Mouse (Mus musculus) brain, embryonic 18.5 days (tissue): Measurements from ENCODE around the gene Anpep.

Experiments
- DNase-seq: peaks from one replicate; pipeline ENCODE4 v3.0.0-alpha.2; 2012; ENCODE audit warnings: low read depth, low spot score

Gene Anpep

DNA sequence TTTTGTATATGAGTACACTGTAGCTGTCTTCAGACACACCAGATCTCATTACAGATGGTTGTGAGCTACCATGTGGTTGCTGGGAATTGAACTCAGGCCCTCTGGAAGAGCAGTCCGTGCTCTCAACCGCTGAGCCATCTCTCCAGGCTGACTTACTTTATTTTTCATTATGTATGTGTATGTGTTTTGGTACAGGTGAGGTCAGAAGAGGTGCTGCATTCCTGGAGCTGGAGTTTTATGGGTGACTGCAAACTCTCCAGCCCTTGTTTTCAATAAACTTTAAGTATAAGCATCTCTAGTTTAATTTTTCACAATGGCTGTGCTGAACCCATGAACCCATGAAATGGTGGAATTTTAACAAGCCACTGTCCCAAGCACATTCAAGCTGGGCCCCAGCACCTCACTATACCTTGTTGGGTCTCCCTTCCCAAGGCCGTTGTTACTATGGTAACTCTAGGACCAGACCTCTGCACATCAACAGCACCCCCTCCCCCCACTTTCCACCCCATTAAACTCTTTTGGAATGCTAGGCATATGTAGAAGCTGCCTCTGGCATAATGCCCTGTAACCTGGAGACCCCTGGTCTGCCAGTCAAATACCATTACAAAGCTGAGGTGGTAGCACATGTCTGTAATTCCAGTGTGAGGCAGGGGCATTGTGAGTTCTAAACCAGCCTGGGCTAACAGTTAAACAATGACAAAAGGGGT lies 5.6 kb upstream of the Anpep start:
- DNase-seq, result no peak

DNA sequence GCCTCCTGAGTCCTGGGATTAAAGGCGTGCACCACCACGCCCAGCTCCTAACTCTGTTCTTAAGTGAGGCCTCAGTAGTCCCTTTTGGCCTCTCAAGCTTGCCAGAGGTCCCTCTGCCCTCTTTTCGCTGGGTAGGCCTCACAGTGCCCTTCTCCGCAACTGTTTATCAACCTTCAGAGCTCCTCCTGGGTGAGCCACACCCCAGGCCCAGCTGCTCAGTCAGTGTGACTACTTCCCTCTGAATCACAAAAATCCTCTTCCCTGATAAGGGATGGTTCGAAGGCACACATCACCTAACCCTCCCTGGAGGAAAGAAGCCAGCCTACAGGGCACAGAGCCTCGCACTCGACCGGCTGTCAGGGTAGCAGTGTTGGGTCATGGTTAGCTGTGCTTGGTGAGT lies 935 bp upstream of the Anpep start:
- no peak for DNase-seq

DNA sequence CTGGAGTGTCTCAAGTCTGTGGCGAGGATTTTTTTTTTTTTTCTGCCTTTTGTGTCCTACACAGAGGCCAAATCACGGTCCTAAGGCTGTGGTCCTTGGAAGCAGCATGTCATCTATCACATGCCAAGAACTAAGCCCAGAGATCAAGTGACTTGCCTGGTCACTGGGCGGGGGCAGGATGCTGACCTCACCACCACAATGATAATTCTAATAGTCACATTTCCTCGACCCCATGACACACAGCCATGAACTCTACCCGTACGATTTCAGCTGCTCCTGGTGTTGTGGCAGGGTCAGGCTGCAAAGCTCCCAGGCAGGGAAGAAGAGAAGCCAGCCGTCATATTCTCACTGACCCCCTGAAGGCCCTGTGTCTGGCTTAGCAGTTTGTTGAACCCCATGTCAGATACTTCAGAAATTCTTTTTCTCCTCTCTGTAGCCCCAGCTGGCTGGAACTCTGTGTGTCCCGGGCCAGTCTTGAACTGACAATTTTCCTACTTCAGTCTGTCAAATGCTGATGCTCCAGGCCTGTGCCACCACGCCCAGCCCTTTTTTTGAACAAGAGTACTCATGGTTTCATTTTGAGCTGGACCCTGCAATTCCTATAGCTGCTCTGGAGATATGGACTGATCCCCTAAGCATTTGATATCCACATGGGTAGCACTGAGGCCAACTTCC lies 1.8 kb downstream of the Anpep start:
- no peak for DNase-seq

DNA sequence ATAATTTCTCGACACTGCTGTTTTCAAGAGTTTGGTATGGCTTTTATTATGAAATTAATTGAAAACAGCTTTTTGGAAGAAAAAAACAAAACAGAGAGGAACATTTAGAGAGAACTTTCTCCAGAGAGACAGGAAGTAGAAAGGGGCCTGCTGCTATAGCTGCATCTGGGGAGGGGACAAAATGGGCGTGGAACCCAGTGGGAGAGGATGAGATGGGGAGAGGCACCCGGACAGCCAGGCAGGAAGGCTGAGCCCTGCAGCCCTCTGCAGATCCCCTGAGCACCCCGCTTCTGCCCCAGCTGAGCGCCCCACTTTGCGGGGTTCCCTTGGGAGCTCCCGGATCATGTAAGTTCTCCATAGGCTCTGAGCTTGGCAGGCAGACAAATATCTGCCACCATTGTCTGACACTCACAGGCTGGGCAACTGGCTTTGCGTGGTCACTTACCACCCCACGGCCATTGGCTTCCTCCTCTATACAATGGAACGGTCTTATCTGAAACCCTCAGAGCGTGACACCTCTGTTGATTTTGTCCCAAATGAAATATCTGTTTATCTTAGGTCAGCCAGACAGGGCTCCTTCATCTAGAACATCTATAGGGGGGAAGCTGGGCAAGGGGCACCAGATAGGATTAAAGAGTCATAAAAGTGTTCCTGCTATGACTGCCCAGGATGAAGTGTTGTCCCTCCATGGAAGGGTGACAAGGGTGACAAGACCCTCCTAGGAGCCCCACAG lies 2.5 kb downstream of the Anpep start:
- no peak for DNase-seq

DNA sequence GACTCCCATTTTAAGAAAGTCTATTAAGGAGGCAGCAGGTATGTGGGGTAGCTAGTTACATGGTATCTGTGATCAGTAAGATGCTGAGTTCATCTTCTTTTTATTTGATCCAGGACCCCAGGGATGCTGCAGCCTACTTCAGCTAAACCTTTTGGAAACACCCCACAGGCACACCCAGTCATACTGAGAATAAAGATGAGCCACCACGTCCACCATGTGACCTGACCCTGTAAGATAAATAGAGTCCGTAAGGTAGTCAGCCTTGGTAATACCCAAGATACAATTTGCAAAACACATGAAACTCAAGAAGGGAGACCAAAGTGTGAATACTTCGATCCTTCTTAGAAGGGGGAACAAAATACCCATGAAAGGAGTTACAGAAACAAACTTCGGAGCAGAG lies 4.6 kb downstream of the Anpep start:
- DNase-seq, result no peak

GRCm38 (mm10) chr7:79847456-79848451 lies 13.1 kb downstream of the Anpep start:
- no peak for DNase-seq

DNA sequence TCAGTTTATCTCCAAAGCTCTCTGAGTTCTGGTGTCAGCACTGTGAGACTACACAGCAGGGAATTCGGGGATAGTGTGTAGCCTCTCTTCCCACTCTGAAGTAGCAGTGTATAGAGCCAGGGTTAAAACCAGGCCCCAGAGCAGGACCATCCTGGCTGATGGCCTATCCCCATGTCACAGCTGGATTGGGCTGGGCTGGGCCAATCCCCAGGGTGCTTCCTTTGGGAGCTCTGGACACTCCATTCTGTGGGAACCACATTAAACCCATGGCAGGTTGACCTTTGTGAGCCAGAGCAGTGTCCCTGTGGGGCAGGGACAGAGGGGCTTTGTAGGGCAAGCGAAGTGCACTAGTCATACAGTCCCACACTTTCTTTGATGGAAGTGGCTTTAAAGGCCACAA lies 14.5 kb downstream of the Anpep start:
- DNase-seq, result no peak

- DNase-seq, result no peak
Observed at GRCm38 (mm10) chr7:79844090-79844802, 16.6 kb downstream of the Anpep start.

DNA sequence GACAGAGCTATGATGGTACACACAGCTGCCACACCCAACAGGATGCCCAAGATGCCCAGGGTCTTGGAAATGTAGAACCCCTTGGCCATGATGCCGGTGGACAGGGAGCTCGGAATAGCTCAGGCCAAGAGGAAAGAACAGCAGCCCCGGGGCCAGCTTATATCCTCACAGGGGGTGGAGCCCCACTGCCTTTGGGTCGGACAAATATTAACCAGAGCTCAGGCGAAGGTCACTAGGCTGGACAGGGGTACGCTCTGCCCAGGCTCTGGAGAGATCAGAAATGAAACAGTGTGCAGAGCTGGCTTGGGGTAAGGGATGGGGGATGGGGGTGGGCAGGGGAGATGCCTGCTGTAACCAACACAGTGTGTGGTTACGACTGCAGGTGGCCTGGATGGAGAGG lies 18.7 kb downstream of the Anpep start:
- no peak for DNase-seq

- DNase-seq, result no peak
Observed at GRCm38 (mm10) chr7:79837247-79837646, 23.6 kb downstream of the Anpep start.

DNA sequence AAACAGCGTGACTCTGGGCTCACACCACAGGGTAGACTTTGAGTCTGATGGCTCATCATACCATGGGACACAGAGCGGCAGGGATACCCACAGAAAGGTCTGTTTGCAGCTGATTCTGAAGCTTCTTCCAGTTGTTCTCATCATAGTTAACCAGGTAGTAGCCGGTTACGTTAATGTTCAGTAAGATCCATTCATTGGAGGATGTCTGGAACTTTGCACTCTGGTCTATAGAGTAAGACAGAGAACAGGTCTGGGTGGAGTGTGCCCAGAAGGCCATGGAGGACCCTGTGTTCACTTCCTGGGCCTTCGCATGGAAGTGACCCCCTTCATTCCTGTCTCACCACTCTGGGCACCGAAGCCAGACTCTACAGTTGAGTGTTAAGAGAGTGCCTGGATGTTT lies 25.7 kb downstream of the Anpep start:
- DNase-seq, result no peak

DNA sequence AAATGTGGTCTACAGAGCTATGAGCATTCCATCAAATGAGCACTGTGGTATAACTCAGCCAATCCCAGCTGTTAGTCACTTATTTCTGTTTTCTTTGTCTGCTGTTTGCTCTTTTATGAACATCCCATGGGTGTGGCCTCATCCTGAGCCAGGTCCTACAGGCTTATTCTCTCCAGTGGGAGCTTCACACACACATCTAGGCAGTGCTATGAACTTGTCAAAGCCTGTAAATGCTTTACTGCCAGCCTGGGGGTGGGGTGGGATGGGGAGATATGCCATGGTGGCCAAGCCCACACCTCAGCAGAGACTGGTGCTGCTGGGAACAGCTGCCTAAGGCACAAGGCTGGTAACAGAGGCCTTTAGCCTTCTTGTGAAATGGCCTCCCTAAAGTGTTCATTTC lies 27.9 kb downstream of the Anpep start:
- DNase-seq, result no peak

GRCm38 (mm10) chr7:79831585-79831984 lies 29.3 kb downstream of the Anpep start:
- no peak for DNase-seq

- no peak for DNase-seq
Observed at GRCm38 (mm10) chr7:79831145-79831544, 29.7 kb downstream of the Anpep start.

DNA sequence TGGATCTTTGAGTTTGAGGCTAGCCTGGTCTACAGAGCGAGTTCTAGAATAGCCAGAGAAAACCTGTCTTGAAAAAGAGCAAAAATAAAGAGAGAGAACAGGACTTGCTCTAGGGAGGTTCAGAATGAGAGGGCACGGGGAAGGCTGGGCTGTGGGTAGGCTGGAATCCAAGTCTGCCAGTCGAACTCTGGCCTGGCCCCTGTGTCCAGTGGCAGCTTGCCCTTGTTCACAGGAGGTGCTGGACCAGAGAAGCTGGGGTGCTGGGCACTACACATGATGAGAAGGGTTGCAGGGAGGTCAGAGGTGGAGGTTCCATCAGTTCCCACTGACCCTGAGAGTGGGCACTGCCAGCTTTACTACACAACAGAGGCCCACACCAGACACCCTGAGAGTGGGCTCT lies 32.5 kb downstream of the Anpep start:
- no peak for DNase-seq

- DNase-seq, result no peak
Observed at GRCm38 (mm10) chr7:79822092-79822695, 38.7 kb downstream of the Anpep start.

DNA sequence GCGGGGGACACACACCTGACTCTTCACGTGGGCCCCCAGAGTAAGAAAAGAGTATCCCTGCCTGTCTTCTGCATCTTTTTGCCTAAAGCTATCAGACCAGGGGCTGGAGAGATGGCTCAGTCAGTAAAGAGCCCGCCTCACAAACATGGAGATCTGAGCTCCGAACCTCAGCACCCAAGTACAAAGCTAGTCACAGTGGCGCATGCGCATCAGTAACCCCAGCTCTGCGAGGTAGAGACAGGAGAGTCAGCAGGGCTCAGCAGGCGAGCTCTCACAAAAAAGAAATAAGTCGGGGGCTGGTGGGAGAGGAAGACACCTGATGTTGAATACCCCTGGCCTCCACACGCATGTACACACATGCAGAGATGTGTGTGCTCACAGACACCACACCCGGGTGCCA lies 40.9 kb downstream of the Anpep start:
- no peak for DNase-seq

GRCm38 (mm10) chr7:79819515-79819914 lies 41.3 kb downstream of the Anpep start:
- DNase-seq, result no peak

- no peak for DNase-seq
Observed at GRCm38 (mm10) chr7:79818321-79818720, 42.5 kb downstream of the Anpep start.

- DNase-seq, result no peak
Observed at GRCm38 (mm10) chr7:79813409-79813808, 47.5 kb downstream of the Anpep start.
